Mouse (Mus musculus): ENCODE measurements around the gene Prune2. TPM values are rescaled to one million over a fixed set of nuclear protein-coding genes. Genes with fewer than 3 reads are reported as not detected.

Gene Prune2
- polyA plus RNA-seq, 1 experiment = 0.22 TPM

GRCm38 (mm10) chr19:17150064-17150463 lies 194.1 kb downstream of the Prune2 start:
- Histone ChIP-seq H3K4me3 (ENCODE audit: extremely low read depth, insufficient read depth, insufficient read length) (no peak overlapping the region), H3K27me3 (ENCODE audit: control insufficient read depth, insufficient read depth, low read length) (no peaks in the 10 kb centered on the region), H3K4me1 (ENCODE audit: control insufficient read depth, insufficient read depth, insufficient read length) (no peaks in the 10 kb centered on the region), H3K36me3 (ENCODE audit: control insufficient read depth, insufficient read depth, low read length) (no peaks in the 10 kb centered on the region), H3K27ac (ENCODE audit: insufficient read depth, low read length) (no peak overlapping the region)
- WGBS = 81% methylated on average over 7 of the region's 7 CpGs
- DNase-seq (ENCODE audit: low read depth in 1 of 2, low spot score in 2 of 2) = no peak
- TF ChIP-seq CTCF (IDR thresholded peaks at IDR 0.05; ENCODE audit: extremely low read depth, insufficient read depth, insufficient read length, insufficient replicate concordance) = no peak
- TF ChIP-seq POLR2A (IDR thresholded peaks at IDR 0.05; ENCODE audit: low read depth, low read length) = no peak

- no peaks in the 10 kb centered on the region for H3K36me3 ChIP-seq (ENCODE audit: control insufficient read depth, insufficient read depth, low read length)
- no peak overlapping the region for H3K4me3 ChIP-seq (ENCODE audit: extremely low read depth, insufficient read depth, insufficient read length)
- H3K27me3 ChIP-seq (ENCODE audit: control insufficient read depth, insufficient read depth, low read length) = no peaks in the 10 kb centered on the region
- TF ChIP-seq CTCF (IDR thresholded peaks at IDR 0.05; ENCODE audit: extremely low read depth, insufficient read depth, insufficient read length, insufficient replicate concordance) (no peak), POLR2A (IDR thresholded peaks at IDR 0.05; ENCODE audit: low read depth, low read length) (no peak)
- WGBS = 91% methylated on average over 6 of the region's 6 CpGs
- no peak for DNase-seq (ENCODE audit: low read depth in 1 of 2, low spot score in 2 of 2)
- no peaks in the 10 kb centered on the region for H3K4me1 ChIP-seq (ENCODE audit: control insufficient read depth, insufficient read depth, insufficient read length)
- H3K27ac ChIP-seq (ENCODE audit: insufficient read depth, low read length) = no peak overlapping the region
Measured at GRCm38 (mm10) chr19:17151781-17152180, 195.9 kb downstream of the Prune2 start.

DNA sequence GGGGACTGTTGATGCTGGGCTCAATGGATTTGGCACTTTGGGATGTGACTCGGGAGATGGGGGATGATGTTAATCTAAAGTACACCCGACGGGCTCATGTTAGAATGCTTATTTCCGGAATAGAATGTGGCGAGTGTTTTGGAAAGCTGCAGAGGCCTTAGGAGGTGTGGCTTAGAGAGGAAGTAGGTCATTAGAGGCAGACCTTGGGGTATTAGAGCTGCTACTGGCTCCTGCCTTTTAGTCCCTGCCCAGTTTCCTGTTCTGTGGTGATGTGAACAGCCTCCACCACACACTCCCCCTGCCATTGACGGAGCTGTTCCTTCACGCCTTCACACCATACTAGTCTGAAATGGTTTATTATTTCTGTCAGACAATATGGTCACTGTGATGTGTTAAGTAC lies 196.5 kb downstream of the Prune2 start:
- H3K4me3 ChIP-seq (ENCODE audit: extremely low read depth, insufficient read depth, insufficient read length) = no peak overlapping the region
- TF ChIP-seq CTCF (IDR thresholded peaks at IDR 0.05; ENCODE audit: extremely low read depth, insufficient read depth, insufficient read length, insufficient replicate concordance) = no peak
- TF ChIP-seq POLR2A (IDR thresholded peaks at IDR 0.05; ENCODE audit: low read depth, low read length) = no peak
- no peaks in the 10 kb centered on the region for H3K36me3 ChIP-seq (ENCODE audit: control insufficient read depth, insufficient read depth, low read length)
- 84% methylated on average over 7 of the region's 7 CpGs for WGBS
- no peak for DNase-seq (ENCODE audit: low read depth in 1 of 2, low spot score in 2 of 2)
- no peaks in the 10 kb centered on the region for H3K4me1 ChIP-seq (ENCODE audit: control insufficient read depth, insufficient read depth, insufficient read length)
- H3K27me3 ChIP-seq (ENCODE audit: control insufficient read depth, insufficient read depth, low read length) = no peaks in the 10 kb centered on the region
- H3K27ac ChIP-seq (ENCODE audit: insufficient read depth, low read length) = no peak overlapping the region

DNA sequence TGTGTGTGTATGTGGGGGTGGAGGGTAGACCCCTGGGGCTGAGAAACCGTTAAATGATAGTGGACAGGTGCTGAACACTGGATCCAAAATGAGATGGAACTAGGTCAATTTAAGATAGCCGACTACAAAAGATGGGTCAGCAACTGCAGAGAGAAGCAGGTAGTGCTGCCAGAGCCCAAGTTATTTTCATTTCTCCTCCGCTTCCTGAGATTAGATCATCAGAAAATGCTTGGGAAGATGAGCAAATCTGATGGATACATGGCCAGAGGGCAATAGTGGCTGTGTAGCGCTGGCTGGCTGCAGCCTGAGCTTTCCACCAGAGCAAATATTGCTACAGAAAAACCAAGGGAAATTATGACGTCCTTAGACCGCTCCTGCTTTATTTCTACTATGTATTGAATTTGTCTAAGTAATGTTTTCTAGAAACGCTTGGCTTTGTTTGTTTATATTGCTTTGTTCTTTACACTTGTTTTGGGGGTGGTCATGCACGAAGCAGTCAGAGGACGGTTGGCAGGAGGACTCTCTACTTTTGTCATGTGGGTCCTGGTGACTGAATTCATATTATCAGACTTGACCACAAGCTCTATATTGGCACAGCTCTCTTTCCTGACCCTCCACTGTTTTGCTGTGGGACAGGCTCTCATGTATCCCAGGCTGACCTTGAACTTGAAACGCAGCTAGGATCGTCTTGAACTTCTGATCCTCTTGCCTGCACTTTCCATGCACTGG lies 198.2 kb downstream of the Prune2 start:
- Histone ChIP-seq H3K27me3 (ENCODE audit: control insufficient read depth, insufficient read depth, low read length) (no peaks in the 10 kb centered on the region), H3K4me3 (ENCODE audit: extremely low read depth, insufficient read depth, insufficient read length) (no peak overlapping the region), H3K27ac (ENCODE audit: insufficient read depth, low read length) (no peak overlapping the region), H3K4me1 (ENCODE audit: control insufficient read depth, insufficient read depth, insufficient read length) (no peaks in the 10 kb centered on the region), H3K36me3 (ENCODE audit: control insufficient read depth, insufficient read depth, low read length) (no peaks in the 10 kb centered on the region)
- DNase-seq (ENCODE audit: low read depth in 1 of 2, low spot score in 2 of 2) = no peak
- 87% methylated on average over 11 of the region's 11 CpGs for WGBS
- TF ChIP-seq CTCF (IDR thresholded peaks at IDR 0.05; ENCODE audit: extremely low read depth, insufficient read depth, insufficient read length, insufficient replicate concordance) (no peak), POLR2A (IDR thresholded peaks at IDR 0.05; ENCODE audit: low read depth, low read length) (no peak)

DNA sequence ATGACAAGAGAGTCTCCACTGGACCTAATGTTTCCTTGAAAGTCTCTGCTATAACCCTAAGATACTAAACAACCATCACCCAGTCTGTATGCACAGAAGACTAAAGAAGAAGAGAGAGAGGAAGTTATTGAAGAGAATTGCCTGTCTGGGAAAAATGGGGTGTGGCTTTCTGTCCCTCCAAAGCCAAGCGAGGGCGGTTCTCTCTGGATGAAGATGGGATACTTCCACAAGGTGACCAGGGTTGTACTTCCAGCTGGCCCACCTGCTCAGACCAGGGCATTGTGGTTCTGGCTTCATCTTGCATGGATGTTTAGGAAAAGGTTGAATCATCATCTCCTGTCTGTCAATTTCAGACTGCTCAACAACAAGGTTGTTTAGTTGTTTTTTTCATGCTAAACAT lies 199.3 kb downstream of the Prune2 start:
- no peaks in the 10 kb centered on the region for H3K4me1 ChIP-seq (ENCODE audit: control insufficient read depth, insufficient read depth, insufficient read length)
- no peaks in the 10 kb centered on the region for H3K36me3 ChIP-seq (ENCODE audit: control insufficient read depth, insufficient read depth, low read length)
- DNase-seq (ENCODE audit: low read depth in 1 of 2, low spot score in 2 of 2) = no peak
- 92% methylated on average over 2 of the region's 2 CpGs for WGBS
- no peak for TF ChIP-seq POLR2A (IDR thresholded peaks at IDR 0.05; ENCODE audit: low read depth, low read length)
- H3K27me3 ChIP-seq (ENCODE audit: control insufficient read depth, insufficient read depth, low read length) = no peaks in the 10 kb centered on the region
- no peak overlapping the region for H3K4me3 ChIP-seq (ENCODE audit: extremely low read depth, insufficient read depth, insufficient read length)
- no peak overlapping the region for H3K27ac ChIP-seq (ENCODE audit: insufficient read depth, low read length)

GRCm38 (mm10) chr19:17159676-17160075 lies 203.8 kb downstream of the Prune2 start:
- no peak for TF ChIP-seq CTCF (IDR thresholded peaks at IDR 0.05; ENCODE audit: extremely low read depth, insufficient read depth, insufficient read length, insufficient replicate concordance)
- no peak for TF ChIP-seq POLR2A (IDR thresholded peaks at IDR 0.05; ENCODE audit: low read depth, low read length)
- Histone ChIP-seq H3K36me3 (ENCODE audit: control insufficient read depth, insufficient read depth, low read length) (no peaks in the 10 kb centered on the region), H3K4me3 (ENCODE audit: extremely low read depth, insufficient read depth, insufficient read length) (no peak overlapping the region), H3K4me1 (ENCODE audit: control insufficient read depth, insufficient read depth, insufficient read length) (peaks cover 3% of the 10 kb centered on the region; the same call in 1 of the 2 replicates), H3K27me3 (ENCODE audit: control insufficient read depth, insufficient read depth, low read length) (no peaks in the 10 kb centered on the region), H3K27ac (ENCODE audit: insufficient read depth, low read length) (no peak overlapping the region)
- WGBS = 64% methylated on average over 2 of the region's 2 CpGs
- no peak for DNase-seq (ENCODE audit: low read depth in 1 of 2, low spot score in 2 of 2)

- no peaks in the 10 kb centered on the region for H3K36me3 ChIP-seq (ENCODE audit: control insufficient read depth, insufficient read depth, low read length)
- no peak overlapping the region for H3K4me3 ChIP-seq (ENCODE audit: extremely low read depth, insufficient read depth, insufficient read length)
- H3K4me1 ChIP-seq (ENCODE audit: control insufficient read depth, insufficient read depth, insufficient read length) = peaks cover 3% of the 10 kb centered on the region; the same call in 1 of the 2 replicates
- TF ChIP-seq CTCF (IDR thresholded peaks at IDR 0.05; ENCODE audit: extremely low read depth, insufficient read depth, insufficient read length, insufficient replicate concordance) (no peak), POLR2A (IDR thresholded peaks at IDR 0.05; ENCODE audit: low read depth, low read length) (no peak)
- H3K27ac ChIP-seq (ENCODE audit: insufficient read depth, low read length) = no peak overlapping the region
- no peaks in the 10 kb centered on the region for H3K27me3 ChIP-seq (ENCODE audit: control insufficient read depth, insufficient read depth, low read length)
- 90% methylated on average over 2 of the region's 2 CpGs for WGBS
- no peak for DNase-seq (ENCODE audit: low read depth in 1 of 2, low spot score in 2 of 2)
Measured at GRCm38 (mm10) chr19:17160231-17160630, 204.3 kb downstream of the Prune2 start.

Data from spleen, adult 2 months (tissue).